Mouse (Mus musculus): ENCODE data around the gene Spaca7. TPM values are rescaled to one million over a fixed set of nuclear protein-coding genes. Genes with fewer than 3 reads are reported as not detected.

Spaca7 gene
- polyA plus RNA-seq, 1 experiment from 2014 or later, result not detected

DNA sequence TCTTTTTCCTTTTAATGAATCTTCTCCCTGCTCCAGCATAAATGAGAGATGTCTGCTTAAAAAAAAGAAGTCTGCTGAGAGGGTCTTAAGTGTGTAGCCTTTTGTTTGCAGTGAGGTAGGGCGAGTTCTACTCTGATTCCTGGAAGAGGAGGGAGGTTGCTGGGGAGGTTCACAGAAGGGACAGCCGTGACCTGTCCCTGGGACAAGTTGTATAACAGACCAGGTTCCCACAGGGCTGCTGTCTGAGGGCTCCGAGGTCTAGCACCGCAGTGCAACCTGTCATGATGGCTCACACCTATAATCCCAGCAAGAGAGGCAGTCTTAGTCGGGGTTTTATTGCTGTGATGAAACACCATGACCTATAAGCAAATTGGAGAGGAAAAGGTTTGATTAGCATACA is 24.1 kb upstream of the Spaca7 start:
- WGBS, result 18% methylated on average over 5 of the region's 5 CpGs
- Histone ChIP-seq H3K9ac (replicated peaks; ENCODE audit: low read depth, low read length) (no peak overlapping the region), H3K9me3 (ENCODE audit: control insufficient read depth, low read length) (no peaks in the 10 kb centered on the region), H3K36me3 (ENCODE audit: control insufficient read depth, insufficient read depth, low read length) (no peaks in the 10 kb centered on the region), H3K27me3 (ENCODE audit: control insufficient read depth, insufficient read depth, low read length) (peaks cover 3% of the 10 kb centered on the region; the same call in 1 of the 2 replicates), H3K4me1 (ENCODE audit: control insufficient read depth, insufficient read depth, low read length) (no peaks in the 10 kb centered on the region), H3K27ac (ENCODE audit: low read depth, low read length) (no peak overlapping the region), H3K4me3 (ENCODE audit: low read depth, low read length) (no peak overlapping the region), H3K4me2 (ENCODE audit: low read depth, low read length) (no peak overlapping the region)
- no peak for ATAC-seq (ENCODE audit: low read depth)

DNA sequence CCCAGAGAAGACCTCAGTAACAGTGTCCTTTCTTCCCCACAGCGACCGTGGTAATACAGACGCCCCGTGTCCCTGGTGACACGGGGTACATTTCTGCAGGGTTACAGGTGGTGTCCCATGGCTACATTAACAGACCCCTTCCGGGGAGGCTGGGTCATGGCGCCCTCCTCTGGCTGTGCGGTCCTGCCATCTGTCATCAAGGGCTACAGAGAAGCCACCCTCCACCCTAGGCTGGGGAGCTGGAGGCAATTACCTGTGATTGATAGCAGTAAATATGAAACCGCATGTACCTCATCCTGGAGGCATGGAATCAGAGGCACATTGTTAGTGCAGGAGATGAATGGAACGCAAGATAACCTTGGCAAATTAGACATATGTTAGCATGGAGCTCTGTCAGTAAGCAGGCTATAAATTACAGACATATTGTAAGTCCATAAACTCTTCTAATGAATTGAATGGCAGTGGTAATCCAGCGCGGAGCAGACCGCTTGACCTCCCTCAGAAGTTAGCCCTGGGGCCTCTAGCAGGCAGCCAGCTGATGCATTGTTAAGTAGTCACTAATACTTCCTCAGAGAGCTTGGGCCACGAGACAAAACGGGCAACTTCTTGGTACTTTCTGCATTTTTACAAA is 17.2 kb upstream of the Spaca7 start:
- Histone ChIP-seq H3K9me3 (ENCODE audit: control insufficient read depth, low read length) (no peaks in the 10 kb centered on the region), H3K4me2 (ENCODE audit: low read depth, low read length) (no peak overlapping the region), H3K4me1 (ENCODE audit: control insufficient read depth, insufficient read depth, low read length) (no peaks in the 10 kb centered on the region), H3K36me3 (ENCODE audit: control insufficient read depth, insufficient read depth, low read length) (no peaks in the 10 kb centered on the region), H3K9ac (replicated peaks; ENCODE audit: low read depth, low read length) (no peak overlapping the region), H3K27me3 (ENCODE audit: control insufficient read depth, insufficient read depth, low read length) (peaks cover 26% of the 10 kb centered on the region), H3K27ac (ENCODE audit: low read depth, low read length) (no peak overlapping the region), H3K4me3 (ENCODE audit: low read depth, low read length) (no peak overlapping the region)
- peak; percentile 17; the same call in 1 of the 2 replicates for ATAC-seq (ENCODE audit: low read depth)
- 17% methylated on average over 15 of the region's 15 CpGs for WGBS

DNA sequence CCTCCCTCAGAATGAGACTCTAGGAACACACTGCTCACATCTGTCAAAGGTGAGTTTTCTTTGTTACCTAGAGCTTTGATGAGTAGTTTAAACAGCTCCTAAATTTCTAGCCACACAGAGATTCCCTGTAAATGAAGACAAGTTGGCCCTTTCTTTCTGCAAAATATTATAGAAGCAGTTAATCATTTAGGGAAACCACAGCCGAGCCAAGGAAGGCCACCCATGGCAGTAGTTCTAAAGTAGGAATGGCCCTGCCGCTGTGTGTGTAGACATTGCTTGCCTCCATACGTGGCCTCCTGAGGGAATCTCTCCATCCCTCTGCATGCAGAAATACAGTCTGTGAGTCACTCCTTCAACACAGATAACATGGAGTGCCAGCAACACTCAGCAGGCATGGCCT is 14.0 kb upstream of the Spaca7 start:
- no peak overlapping the region for H3K27ac ChIP-seq (ENCODE audit: low read depth, low read length)
- no peaks in the 10 kb centered on the region for H3K36me3 ChIP-seq (ENCODE audit: control insufficient read depth, insufficient read depth, low read length)
- no peak overlapping the region for H3K9ac ChIP-seq (replicated peaks; ENCODE audit: low read depth, low read length)
- no peak overlapping the region for H3K4me3 ChIP-seq (ENCODE audit: low read depth, low read length)
- H3K4me1 ChIP-seq (ENCODE audit: control insufficient read depth, insufficient read depth, low read length), result no peaks in the 10 kb centered on the region
- no peaks in the 10 kb centered on the region for H3K9me3 ChIP-seq (ENCODE audit: control insufficient read depth, low read length)
- 76% methylated on average over 3 of the region's 3 CpGs for WGBS
- H3K4me2 ChIP-seq (ENCODE audit: low read depth, low read length), result no peak overlapping the region
- ATAC-seq (ENCODE audit: low read depth), result no peak
- H3K27me3 ChIP-seq (ENCODE audit: control insufficient read depth, insufficient read depth, low read length), result peaks cover 35% of the 10 kb centered on the region

DNA sequence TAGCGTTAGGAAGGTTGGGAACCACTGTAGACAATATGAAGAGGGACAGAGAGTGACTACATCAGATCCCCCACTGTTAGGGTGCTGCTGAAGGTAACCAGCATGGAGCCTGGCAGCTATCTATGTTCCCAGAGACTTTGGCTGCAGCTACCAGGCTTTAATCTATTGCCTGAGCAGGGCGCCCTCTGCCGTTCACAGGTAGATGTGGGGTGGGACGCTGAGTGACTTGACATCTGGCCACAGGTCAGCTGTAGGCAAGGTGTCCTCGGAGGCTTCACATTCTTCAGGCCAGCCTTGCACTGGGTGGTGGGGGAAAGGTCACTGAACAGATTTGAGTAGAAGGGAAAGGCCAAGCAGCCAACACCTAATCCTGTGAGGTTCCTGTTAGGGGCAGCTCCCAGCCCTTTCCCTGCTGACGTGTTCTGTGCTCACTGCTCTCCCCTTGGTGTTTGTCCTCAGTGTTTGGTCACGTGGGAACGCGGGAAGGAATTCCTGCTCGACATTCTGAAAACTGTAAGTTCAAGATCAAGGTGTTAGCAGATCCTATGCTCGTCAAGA is 11.3 kb upstream of the Spaca7 start:
- Histone ChIP-seq H3K4me1 (ENCODE audit: control insufficient read depth, insufficient read depth, low read length) (no peaks in the 10 kb centered on the region), H3K27ac (ENCODE audit: low read depth, low read length) (no peak overlapping the region), H3K4me2 (ENCODE audit: low read depth, low read length) (no peak overlapping the region), H3K9ac (replicated peaks; ENCODE audit: low read depth, low read length) (no peak overlapping the region), H3K27me3 (ENCODE audit: control insufficient read depth, insufficient read depth, low read length) (peaks cover 37% of the 10 kb centered on the region), H3K36me3 (ENCODE audit: control insufficient read depth, insufficient read depth, low read length) (no peaks in the 10 kb centered on the region), H3K4me3 (ENCODE audit: low read depth, low read length) (no peak overlapping the region), H3K9me3 (ENCODE audit: control insufficient read depth, low read length) (no peaks in the 10 kb centered on the region)
- 21% methylated on average over 11 of the region's 11 CpGs for WGBS
- ATAC-seq (ENCODE audit: low read depth), result no peak

DNA sequence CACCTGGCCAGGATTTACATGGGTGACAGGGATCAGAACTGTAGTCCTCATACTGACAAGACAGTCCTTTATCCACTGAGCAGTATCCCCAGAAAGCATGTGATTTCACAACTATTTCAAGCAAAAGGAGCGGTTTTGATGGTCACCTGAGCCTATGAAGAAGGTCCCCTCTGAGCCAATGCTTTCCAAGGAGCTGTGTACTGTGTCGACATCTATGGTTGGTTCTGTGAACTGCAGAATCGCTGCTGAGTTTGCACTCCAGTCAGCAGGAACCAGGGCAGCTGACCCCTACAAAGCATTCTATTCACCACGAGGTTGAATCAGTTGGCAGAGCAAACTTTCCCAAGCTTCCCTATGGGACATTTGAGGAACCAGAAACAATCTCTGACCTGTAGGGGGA is 8.5 kb upstream of the Spaca7 start:
- H3K4me3 ChIP-seq (ENCODE audit: low read depth, low read length), result no peak overlapping the region
- H3K4me1 ChIP-seq (ENCODE audit: control insufficient read depth, insufficient read depth, low read length), result no peaks in the 10 kb centered on the region
- peaks cover 20% of the 10 kb centered on the region for H3K27me3 ChIP-seq (ENCODE audit: control insufficient read depth, insufficient read depth, low read length)
- H3K9me3 ChIP-seq (ENCODE audit: control insufficient read depth, low read length), result no peaks in the 10 kb centered on the region
- 3% methylated on average over 4 of the region's 4 CpGs for WGBS
- no peaks in the 10 kb centered on the region for H3K36me3 ChIP-seq (ENCODE audit: control insufficient read depth, insufficient read depth, low read length)
- H3K27ac ChIP-seq (ENCODE audit: low read depth, low read length), result no peak overlapping the region
- ATAC-seq (ENCODE audit: low read depth), result peak; percentile 61
- no peak overlapping the region for H3K9ac ChIP-seq (replicated peaks; ENCODE audit: low read depth, low read length)
- H3K4me2 ChIP-seq (ENCODE audit: low read depth, low read length), result no peak overlapping the region

DNA sequence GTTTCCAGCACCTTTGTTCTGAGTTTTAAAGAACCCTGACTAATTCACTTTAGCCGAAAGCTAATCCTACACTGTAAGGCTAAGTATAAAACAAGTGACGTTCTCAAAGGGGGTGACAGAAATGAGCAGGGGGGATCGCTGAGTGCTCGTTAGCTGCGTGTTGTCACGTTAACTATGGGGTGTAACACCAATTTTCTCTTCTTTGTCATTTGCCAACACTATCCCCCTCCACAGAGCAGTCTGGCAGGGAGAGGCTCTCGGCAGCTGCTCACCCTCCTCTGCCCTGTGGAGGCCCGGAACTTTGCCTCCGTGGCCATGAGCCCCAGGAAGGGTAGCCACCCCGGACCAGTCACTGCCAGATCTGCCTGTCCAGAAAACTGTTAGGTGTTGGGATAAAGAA is 7.3 kb upstream of the Spaca7 start:
- Histone ChIP-seq H3K9me3 (ENCODE audit: control insufficient read depth, low read length) (no peaks in the 10 kb centered on the region), H3K4me1 (ENCODE audit: control insufficient read depth, insufficient read depth, low read length) (no peaks in the 10 kb centered on the region), H3K27me3 (ENCODE audit: control insufficient read depth, insufficient read depth, low read length) (peaks cover 18% of the 10 kb centered on the region), H3K9ac (replicated peaks; ENCODE audit: low read depth, low read length) (no peak overlapping the region), H3K27ac (ENCODE audit: low read depth, low read length) (no peak overlapping the region), H3K36me3 (ENCODE audit: control insufficient read depth, insufficient read depth, low read length) (no peaks in the 10 kb centered on the region), H3K4me2 (ENCODE audit: low read depth, low read length) (no peak overlapping the region), H3K4me3 (ENCODE audit: low read depth, low read length) (no peak overlapping the region)
- WGBS, result 53% methylated on average over 10 of the region's 10 CpGs
- no peak for ATAC-seq (ENCODE audit: low read depth)

DNA sequence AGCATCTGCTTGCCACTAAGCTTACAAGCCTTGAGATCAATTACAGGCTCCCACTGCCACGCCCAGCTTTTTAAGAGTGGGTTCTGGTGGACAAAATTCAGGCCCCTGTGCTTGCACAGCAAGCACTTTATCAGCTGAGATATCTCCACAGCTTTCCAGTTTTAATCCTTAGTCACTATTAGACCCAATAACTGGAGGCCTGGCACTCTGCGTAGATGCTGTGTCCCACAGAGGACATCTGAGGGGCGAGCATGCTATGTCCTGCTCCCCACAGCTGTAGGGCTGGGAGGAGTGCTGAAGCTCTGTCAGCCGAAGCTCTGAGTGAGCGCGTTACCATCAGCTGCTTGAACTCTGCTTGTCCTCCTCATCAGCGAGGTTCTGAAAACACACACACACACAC is 6.3 kb upstream of the Spaca7 start:
- Histone ChIP-seq H3K4me1 (ENCODE audit: control insufficient read depth, insufficient read depth, low read length) (no peaks in the 10 kb centered on the region), H3K27ac (ENCODE audit: low read depth, low read length) (no peak overlapping the region), H3K27me3 (ENCODE audit: control insufficient read depth, insufficient read depth, low read length) (peaks cover 17% of the 10 kb centered on the region), H3K9me3 (ENCODE audit: control insufficient read depth, low read length) (no peaks in the 10 kb centered on the region), H3K36me3 (ENCODE audit: control insufficient read depth, insufficient read depth, low read length) (no peaks in the 10 kb centered on the region), H3K9ac (replicated peaks; ENCODE audit: low read depth, low read length) (no peak overlapping the region), H3K4me2 (ENCODE audit: low read depth, low read length) (no peak overlapping the region), H3K4me3 (ENCODE audit: low read depth, low read length) (no peak overlapping the region)
- 63% methylated on average over 7 of the region's 7 CpGs for WGBS
- ATAC-seq (ENCODE audit: low read depth), result no peak

DNA sequence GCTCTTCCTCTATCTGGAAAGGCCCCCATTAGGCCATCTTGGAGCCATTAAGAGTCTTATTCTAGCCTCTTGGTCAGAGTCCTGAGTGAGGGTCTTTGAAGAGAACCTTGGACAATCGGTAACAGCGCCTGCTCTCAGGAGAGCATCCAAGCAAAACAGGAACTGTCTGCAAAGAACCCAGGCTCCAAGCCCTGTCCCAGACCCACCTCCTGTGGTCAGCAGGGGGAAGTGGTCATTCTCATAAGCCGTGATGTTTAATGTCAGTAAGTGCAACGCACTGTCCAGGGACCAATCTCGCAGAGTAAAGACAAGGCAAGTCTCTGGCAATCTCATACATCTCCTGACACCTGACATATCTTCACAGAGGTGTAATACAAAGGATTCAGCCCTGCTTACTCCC is 3.2 kb downstream of the Spaca7 start:
- Histone ChIP-seq H3K36me3 (ENCODE audit: control insufficient read depth, insufficient read depth, low read length) (no peaks in the 10 kb centered on the region), H3K4me2 (ENCODE audit: low read depth, low read length) (no peak overlapping the region), H3K9ac (replicated peaks; ENCODE audit: low read depth, low read length) (no peak overlapping the region), H3K9me3 (ENCODE audit: control insufficient read depth, low read length) (no peaks in the 10 kb centered on the region), H3K4me3 (ENCODE audit: low read depth, low read length) (no peak overlapping the region), H3K4me1 (ENCODE audit: control insufficient read depth, insufficient read depth, low read length) (no peaks in the 10 kb centered on the region), H3K27ac (ENCODE audit: low read depth, low read length) (no peak overlapping the region), H3K27me3 (ENCODE audit: control insufficient read depth, insufficient read depth, low read length) (no peaks in the 10 kb centered on the region; the same call in 1 of the 2 replicates)
- WGBS, result 80% methylated on average over 5 of the region's 5 CpGs
- no peak for ATAC-seq (ENCODE audit: low read depth)

DNA sequence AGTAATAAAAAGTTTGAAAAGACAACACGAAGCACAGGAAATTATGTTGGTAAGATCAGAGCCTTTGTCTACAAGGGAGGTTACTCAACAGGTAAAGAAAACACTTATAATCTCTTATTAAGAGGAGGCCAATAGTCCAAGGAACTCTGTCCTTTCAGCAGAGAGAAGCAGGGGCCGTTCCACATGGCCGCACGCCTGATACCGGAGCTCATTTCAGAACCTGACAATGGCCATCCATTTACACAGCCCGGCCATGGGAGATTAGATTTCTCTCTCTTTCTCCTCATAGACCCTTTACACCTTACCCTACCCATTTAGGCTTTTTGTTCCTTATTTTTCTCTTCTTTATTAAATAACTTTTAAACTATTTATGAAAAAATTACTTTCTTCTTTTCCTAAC is 3.9 kb downstream of the Spaca7 start:
- 77% methylated on average over 6 of the region's 6 CpGs for WGBS
- Histone ChIP-seq H3K4me3 (ENCODE audit: low read depth, low read length) (no peak overlapping the region), H3K36me3 (ENCODE audit: control insufficient read depth, insufficient read depth, low read length) (no peaks in the 10 kb centered on the region), H3K9me3 (ENCODE audit: control insufficient read depth, low read length) (no peaks in the 10 kb centered on the region), H3K9ac (replicated peaks; ENCODE audit: low read depth, low read length) (no peak overlapping the region), H3K27me3 (ENCODE audit: control insufficient read depth, insufficient read depth, low read length) (no peaks in the 10 kb centered on the region; the same call in 1 of the 2 replicates), H3K4me2 (ENCODE audit: low read depth, low read length) (no peak overlapping the region), H3K4me1 (ENCODE audit: control insufficient read depth, insufficient read depth, low read length) (no peaks in the 10 kb centered on the region), H3K27ac (ENCODE audit: low read depth, low read length) (no peak overlapping the region)
- ATAC-seq (ENCODE audit: low read depth), result no peak
